Mouse (Mus musculus): ENCODE measurements around the gene Fam124b. TPM values are rescaled to one million over a fixed set of nuclear protein-coding genes. Genes with fewer than 3 reads are reported as not detected.

The Fam124b gene
- polyA plus RNA-seq (2014; fragmentation: Nextera tagmentation; extraction: Ambion mirVana), result 0.86 TPM in 2 replicates

DNA sequence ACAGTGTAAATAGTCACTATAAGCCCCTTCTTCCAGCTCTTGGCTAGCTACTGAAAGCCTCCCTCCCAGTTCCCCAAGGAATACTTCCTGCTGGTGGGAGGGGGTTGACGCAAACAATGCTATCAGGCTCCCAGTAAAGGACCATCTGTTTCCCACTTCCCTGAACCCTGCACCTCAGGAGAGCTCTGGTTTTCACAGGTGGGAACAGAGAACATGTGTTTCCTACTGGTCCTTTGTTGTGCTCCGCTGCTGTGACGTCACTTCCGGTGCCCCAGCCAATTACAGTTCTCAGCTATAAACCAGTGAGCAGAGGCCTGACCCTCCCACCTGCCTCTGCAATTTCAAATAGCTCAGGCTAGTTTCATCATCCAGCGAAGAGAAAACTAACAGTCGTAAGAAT, at the start of gene Fam124b:
Fam124b (minus strand) TSS at position 206 of the 400 bp plus-strand sequence.
- Histone ChIP-seq H3K27me3 (ENCODE audit: control insufficient read depth, insufficient read depth, low read length) (no peaks in the 10 kb centered on the region), H3K9me3 (replicated peaks; ENCODE audit: control insufficient read depth, low read length) (no peaks in the 10 kb centered on the region), H3K4me3 (ENCODE audit: low read depth, low read length) (no peak within 1 kb of the TSS), H3K9ac (replicated peaks; ENCODE audit: low read length) (no peak within 1 kb of the TSS), H3K36me3 (replicated peaks; ENCODE audit: control insufficient read depth, insufficient read depth, low read depth, low read length) (no peaks in the 10 kb centered on the region), H3K4me1 (ENCODE audit: control insufficient read depth, insufficient read depth, low read length) (no peaks in the 10 kb centered on the region), H3K4me2 (ENCODE audit: low read depth, low read length) (no peak within 1 kb of the TSS), H3K27ac (replicated peaks; ENCODE audit: low read depth, low read length) (no peak within 1 kb of the TSS)
- peak; percentile 29 for DNase-seq (ENCODE audit: low spot score)
- peak; percentile 54 for ATAC-seq (replicated peaks; ENCODE audit: insufficient number of reproducible peaks, low FRiP score, low TSS enrichment, low read depth)
- WGBS, result 73% methylated on average over 6 of the region's 6 CpGs

DNA sequence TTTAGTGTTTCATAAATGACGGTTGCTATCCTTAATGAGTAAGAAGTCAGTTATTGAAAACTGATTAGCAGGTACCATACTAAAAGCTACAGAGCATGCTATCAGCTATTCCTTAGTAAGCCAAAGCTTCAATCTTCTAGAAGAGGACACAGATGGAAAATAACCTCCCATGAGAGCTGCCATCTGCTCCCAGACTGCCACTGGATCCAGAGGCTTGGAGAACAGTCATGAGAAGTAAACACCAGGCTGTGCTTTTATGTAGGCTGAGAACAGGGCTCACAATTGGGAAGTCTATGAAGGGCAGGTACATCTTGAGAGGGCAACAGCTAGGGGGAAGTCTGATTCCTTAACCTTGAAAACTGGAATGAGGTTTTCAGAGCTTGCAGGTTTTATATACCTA, 42.2 kb upstream of the Fam124b start:
- H3K27ac ChIP-seq (replicated peaks; ENCODE audit: low read depth, low read length), result no peak overlapping the region
- H3K27me3 ChIP-seq (ENCODE audit: control insufficient read depth, insufficient read depth, low read length), result no peaks in the 10 kb centered on the region
- no peaks in the 10 kb centered on the region for H3K4me1 ChIP-seq (ENCODE audit: control insufficient read depth, insufficient read depth, low read length)
- DNase-seq (ENCODE audit: low spot score) (no peak), ATAC-seq (replicated peaks; ENCODE audit: insufficient number of reproducible peaks, low FRiP score, low TSS enrichment, low read depth) (no peak)
- WGBS, result 86% methylated on average over 1 of the region's 1 CpGs
- no peaks in the 10 kb centered on the region for H3K9me3 ChIP-seq (replicated peaks; ENCODE audit: control insufficient read depth, low read length)
- no peak overlapping the region for H3K4me2 ChIP-seq (ENCODE audit: low read depth, low read length)
- no peaks in the 10 kb centered on the region for H3K36me3 ChIP-seq (replicated peaks; ENCODE audit: control insufficient read depth, insufficient read depth, low read depth, low read length)
- H3K9ac ChIP-seq (replicated peaks; ENCODE audit: low read length), result no peak overlapping the region
- no peak overlapping the region for H3K4me3 ChIP-seq (ENCODE audit: low read depth, low read length)

DNA sequence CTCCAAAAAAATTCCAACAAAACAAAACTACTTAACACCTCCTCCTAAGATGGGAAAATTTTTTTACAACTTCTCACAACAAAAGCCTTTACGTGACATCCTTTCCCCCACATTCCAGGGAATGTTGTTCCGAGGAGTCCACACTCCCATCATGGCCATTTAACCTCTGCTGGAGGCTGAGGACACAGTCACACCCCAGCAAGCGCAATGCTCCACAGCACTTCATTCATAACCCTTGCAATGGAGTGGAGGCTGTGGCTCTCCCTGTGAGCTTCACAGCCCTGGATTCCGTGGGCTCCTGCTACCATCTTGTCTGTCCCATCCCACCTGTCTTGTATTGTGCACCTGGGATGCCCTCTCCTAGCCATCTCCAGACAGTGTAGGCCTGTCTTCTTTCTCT, 40.4 kb upstream of the Fam124b start:
- DNase-seq (ENCODE audit: low spot score), result no peak
- Histone ChIP-seq H3K4me3 (ENCODE audit: low read depth, low read length) (no peak overlapping the region), H3K4me2 (ENCODE audit: low read depth, low read length) (no peak overlapping the region), H3K27me3 (ENCODE audit: control insufficient read depth, insufficient read depth, low read length) (no peaks in the 10 kb centered on the region), H3K9me3 (replicated peaks; ENCODE audit: control insufficient read depth, low read length) (no peaks in the 10 kb centered on the region), H3K9ac (replicated peaks; ENCODE audit: low read length) (no peak overlapping the region), H3K36me3 (replicated peaks; ENCODE audit: control insufficient read depth, insufficient read depth, low read depth, low read length) (no peaks in the 10 kb centered on the region), H3K4me1 (ENCODE audit: control insufficient read depth, insufficient read depth, low read length) (no peaks in the 10 kb centered on the region), H3K27ac (replicated peaks; ENCODE audit: low read depth, low read length) (no peak overlapping the region)
- no peak for ATAC-seq (replicated peaks; ENCODE audit: insufficient number of reproducible peaks, low FRiP score, low TSS enrichment, low read depth)
- WGBS, result 68% methylated on average over 4 of the region's 4 CpGs

DNA sequence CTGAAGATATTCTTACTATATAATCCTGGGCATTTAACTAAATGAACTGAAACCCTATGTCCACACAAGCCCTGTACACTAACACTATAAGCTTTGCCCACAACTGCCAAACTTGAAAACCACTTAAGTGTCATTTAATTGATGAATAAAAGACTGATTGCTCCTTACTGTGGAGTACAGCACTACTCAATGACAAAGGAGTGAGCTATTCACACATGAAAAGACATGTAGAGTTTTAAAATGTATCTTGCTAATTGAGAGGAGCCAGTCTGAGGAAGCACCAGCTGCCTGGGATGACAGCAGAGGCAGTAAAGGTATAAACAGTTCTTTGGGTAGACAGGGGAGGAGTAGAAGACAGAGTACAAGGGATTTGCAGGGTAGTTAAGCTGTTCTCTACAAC, 35.0 kb upstream of the Fam124b start:
- no peak for DNase-seq (ENCODE audit: low spot score)
- Histone ChIP-seq H3K36me3 (replicated peaks; ENCODE audit: control insufficient read depth, insufficient read depth, low read depth, low read length) (no peaks in the 10 kb centered on the region), H3K4me3 (ENCODE audit: low read depth, low read length) (no peak overlapping the region), H3K27me3 (ENCODE audit: control insufficient read depth, insufficient read depth, low read length) (no peaks in the 10 kb centered on the region), H3K4me2 (ENCODE audit: low read depth, low read length) (no peak overlapping the region), H3K27ac (replicated peaks; ENCODE audit: low read depth, low read length) (no peak overlapping the region), H3K9ac (replicated peaks; ENCODE audit: low read length) (no peak overlapping the region), H3K9me3 (replicated peaks; ENCODE audit: control insufficient read depth, low read length) (no peaks in the 10 kb centered on the region), H3K4me1 (ENCODE audit: control insufficient read depth, insufficient read depth, low read length) (no peaks in the 10 kb centered on the region)
- ATAC-seq (replicated peaks; ENCODE audit: insufficient number of reproducible peaks, low FRiP score, low TSS enrichment, low read depth), result no peak

DNA sequence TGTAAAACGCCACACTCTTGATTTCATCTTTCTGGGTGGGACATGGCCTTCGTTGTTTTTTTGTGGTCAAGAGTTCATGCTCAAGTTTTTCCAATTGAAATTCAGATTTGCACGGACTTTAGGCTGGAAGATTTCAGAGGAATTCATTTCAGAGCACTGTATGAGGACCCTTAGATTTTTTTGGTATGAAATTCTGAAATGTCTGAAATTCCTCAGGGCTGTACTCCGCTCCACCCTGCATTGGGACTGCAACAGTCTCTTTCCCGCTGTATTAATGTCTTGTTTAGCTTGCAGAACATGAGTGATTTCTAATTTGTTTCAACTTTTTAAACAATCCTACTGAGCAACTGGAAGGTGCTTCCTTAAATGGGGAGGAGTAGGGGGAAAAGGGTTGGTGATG, 32.0 kb upstream of the Fam124b start:
- Histone ChIP-seq H3K36me3 (replicated peaks; ENCODE audit: control insufficient read depth, insufficient read depth, low read depth, low read length) (no peaks in the 10 kb centered on the region), H3K27ac (replicated peaks; ENCODE audit: low read depth, low read length) (no peak overlapping the region), H3K9me3 (replicated peaks; ENCODE audit: control insufficient read depth, low read length) (no peaks in the 10 kb centered on the region), H3K4me2 (ENCODE audit: low read depth, low read length) (no peak overlapping the region), H3K9ac (replicated peaks; ENCODE audit: low read length) (no peak overlapping the region), H3K27me3 (ENCODE audit: control insufficient read depth, insufficient read depth, low read length) (no peaks in the 10 kb centered on the region), H3K4me1 (ENCODE audit: control insufficient read depth, insufficient read depth, low read length) (no peaks in the 10 kb centered on the region), H3K4me3 (ENCODE audit: low read depth, low read length) (no peak overlapping the region)
- WGBS, result 89% methylated on average over 5 of the region's 5 CpGs
- no peak for DNase-seq (ENCODE audit: low spot score)
- ATAC-seq (replicated peaks; ENCODE audit: insufficient number of reproducible peaks, low FRiP score, low TSS enrichment, low read depth), result no peak

DNA sequence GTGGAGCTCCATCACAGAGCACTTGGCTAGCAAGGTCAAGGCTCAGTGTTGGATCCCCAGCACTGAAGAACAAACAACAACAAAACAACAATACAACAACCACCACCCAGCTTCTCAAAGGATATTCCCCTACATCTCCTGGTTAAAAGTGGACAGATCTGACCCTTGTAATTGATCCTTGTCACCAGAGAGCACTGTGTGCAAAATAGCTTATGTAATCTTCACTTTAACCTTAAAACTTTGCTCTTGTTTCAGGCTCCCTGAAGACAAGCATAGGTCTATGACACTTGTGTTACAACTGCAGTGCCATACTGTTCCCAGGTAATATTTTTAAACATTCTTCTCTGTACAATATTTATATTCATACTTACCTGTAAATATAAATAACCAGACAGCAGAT, 28.9 kb upstream of the Fam124b start:
- Histone ChIP-seq H3K4me3 (ENCODE audit: low read depth, low read length) (no peak overlapping the region), H3K9me3 (replicated peaks; ENCODE audit: control insufficient read depth, low read length) (no peaks in the 10 kb centered on the region), H3K4me1 (ENCODE audit: control insufficient read depth, insufficient read depth, low read length) (no peaks in the 10 kb centered on the region), H3K36me3 (replicated peaks; ENCODE audit: control insufficient read depth, insufficient read depth, low read depth, low read length) (no peaks in the 10 kb centered on the region), H3K9ac (replicated peaks; ENCODE audit: low read length) (no peak overlapping the region), H3K4me2 (ENCODE audit: low read depth, low read length) (no peak overlapping the region), H3K27me3 (ENCODE audit: control insufficient read depth, insufficient read depth, low read length) (no peaks in the 10 kb centered on the region), H3K27ac (replicated peaks; ENCODE audit: low read depth, low read length) (no peak overlapping the region)
- ATAC-seq (replicated peaks; ENCODE audit: insufficient number of reproducible peaks, low FRiP score, low TSS enrichment, low read depth) (no peak), DNase-seq (ENCODE audit: low spot score) (no peak)

DNA sequence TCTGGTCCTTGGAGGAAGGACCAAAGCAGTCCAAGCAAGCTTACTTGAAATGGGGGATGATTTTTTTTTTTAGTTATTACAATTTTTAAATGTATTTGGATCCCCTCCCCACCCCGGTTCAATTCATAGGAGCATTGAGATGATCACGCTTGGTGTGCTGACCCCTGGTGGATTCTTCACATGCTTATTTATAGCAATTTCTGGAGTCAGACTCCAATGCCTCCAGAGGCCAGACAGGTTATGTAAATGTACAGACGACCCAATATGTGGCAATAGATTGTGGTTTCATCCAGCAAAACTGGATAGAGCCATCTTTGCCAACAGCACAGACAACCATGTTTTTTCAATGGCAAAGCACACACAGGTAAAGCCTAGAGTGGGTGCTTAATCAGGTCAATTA, 25.9 kb upstream of the Fam124b start:
- H3K27me3 ChIP-seq (ENCODE audit: control insufficient read depth, insufficient read depth, low read length), result no peaks in the 10 kb centered on the region
- no peak overlapping the region for H3K4me2 ChIP-seq (ENCODE audit: low read depth, low read length)
- ATAC-seq (replicated peaks; ENCODE audit: insufficient number of reproducible peaks, low FRiP score, low TSS enrichment, low read depth), result no peak
- no peak for DNase-seq (ENCODE audit: low spot score)
- H3K9ac ChIP-seq (replicated peaks; ENCODE audit: low read length), result no peak overlapping the region
- H3K27ac ChIP-seq (replicated peaks; ENCODE audit: low read depth, low read length), result no peak overlapping the region
- H3K4me3 ChIP-seq (ENCODE audit: low read depth, low read length), result no peak overlapping the region
- WGBS, result 71% methylated on average over 3 of the region's 3 CpGs
- no peaks in the 10 kb centered on the region for H3K36me3 ChIP-seq (replicated peaks; ENCODE audit: control insufficient read depth, insufficient read depth, low read depth, low read length)
- H3K4me1 ChIP-seq (ENCODE audit: control insufficient read depth, insufficient read depth, low read length), result no peaks in the 10 kb centered on the region
- no peaks in the 10 kb centered on the region for H3K9me3 ChIP-seq (replicated peaks; ENCODE audit: control insufficient read depth, low read length)

DNA sequence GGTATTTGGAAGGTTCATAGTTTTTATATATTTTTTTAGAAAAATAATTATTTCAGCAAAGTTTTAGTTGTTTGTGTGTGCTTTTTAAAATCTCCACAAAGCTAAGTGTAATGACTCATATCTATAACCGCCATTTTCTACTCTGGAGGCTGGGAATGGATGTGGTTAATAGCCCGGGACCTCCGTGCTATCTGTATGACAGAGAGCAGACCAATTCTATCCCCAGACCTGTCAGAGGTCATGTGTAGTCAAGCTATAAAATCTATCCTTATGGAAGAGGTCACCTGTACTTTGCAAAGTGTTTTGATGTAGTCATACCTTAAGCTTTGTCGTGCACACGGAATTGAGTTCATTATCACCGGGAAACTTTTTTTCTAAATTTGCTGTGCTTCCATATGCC, 23.3 kb upstream of the Fam124b start:
- H3K4me1 ChIP-seq (ENCODE audit: control insufficient read depth, insufficient read depth, low read length), result no peaks in the 10 kb centered on the region
- no peaks in the 10 kb centered on the region for H3K36me3 ChIP-seq (replicated peaks; ENCODE audit: control insufficient read depth, insufficient read depth, low read depth, low read length)
- H3K9ac ChIP-seq (replicated peaks; ENCODE audit: low read length), result no peak overlapping the region
- H3K9me3 ChIP-seq (replicated peaks; ENCODE audit: control insufficient read depth, low read length), result no peaks in the 10 kb centered on the region
- ATAC-seq (replicated peaks; ENCODE audit: insufficient number of reproducible peaks, low FRiP score, low TSS enrichment, low read depth), result no peak
- no peak overlapping the region for H3K4me3 ChIP-seq (ENCODE audit: low read depth, low read length)
- H3K27ac ChIP-seq (replicated peaks; ENCODE audit: low read depth, low read length), result no peak overlapping the region
- no peak overlapping the region for H3K4me2 ChIP-seq (ENCODE audit: low read depth, low read length)
- DNase-seq (ENCODE audit: low spot score), result no peak
- no peaks in the 10 kb centered on the region for H3K27me3 ChIP-seq (ENCODE audit: control insufficient read depth, insufficient read depth, low read length)
- 92% methylated on average over 6 of the region's 6 CpGs for WGBS

Measured in embryonic facial prominence, embryonic 11.5 days (tissue).